Mouse (Mus musculus) forebrain, embryonic 14.5 days (tissue): ENCODE measurements at regions not wholly inside any gene's neighbourhood (a gene's known extent, or its start where the extent isn't known, plus 50 kb on each side); places are given as distances from the start of the nearest gene placed in this dataset.

Source experiments
- ATAC-seq: fragments of 200-750 bp; cut with Nextera tagmentation; 2 replicates; pipeline ENCODE4 v1.8.0; 2017; ENCODE audit warnings: mild to moderate bottlenecking, moderate library complexity
- DNase-seq: peaks from one replicate; pipeline ENCODE4 v3.0.0-alpha.2; 2015; ENCODE audit warnings: low spot score
- H3K27ac ChIP-seq: fragments of 300-500 bp; sonication (generic); 2 replicates; pipeline ENCODE4 v1.5.1; 2014; ENCODE audit warnings: low read depth, mild to moderate bottlenecking, control low read depth, low read length, moderate library complexity
- H3K27me3 ChIP-seq: fragments of 300-500 bp; sonication (generic); replicated peaks from 2 replicates; pipeline ENCODE4 v1.6.1; 2014; ENCODE audit warnings: low read length, control low read depth, mixed read lengths; ENCODE audit not compliant: control insufficient read depth, insufficient read depth
- H3K36me3 ChIP-seq: fragments of 300-500 bp; sonication (generic); 2 replicates; pipeline ENCODE4 v1.6.1; 2014; ENCODE audit warnings: low read length, control low read depth; ENCODE audit not compliant: control insufficient read depth, insufficient read depth
- H3K4me1 ChIP-seq: fragments of 300-500 bp; sonication (generic); 2 replicates; pipeline ENCODE4 v1.6.1; 2014; ENCODE audit warnings: antibody characterized with exemption, low read length, control low read depth; ENCODE audit not compliant: control insufficient read depth, insufficient read depth
- H3K4me2 ChIP-seq: fragments of 300-500 bp; sonication (generic); 2 replicates; pipeline ENCODE4 v1.6.1; 2014; ENCODE audit warnings: mild to moderate bottlenecking, control low read depth, low read length
- H3K4me3 ChIP-seq: fragments of 300-500 bp; sonication (generic); 2 replicates; pipeline ENCODE4 v1.5.1; 2014; ENCODE audit warnings: low read depth, low read length, control low read depth
- H3K9ac ChIP-seq: fragments of 300-500 bp; sonication (generic); 2 replicates; pipeline ENCODE4 v1.6.1; 2014; ENCODE audit warnings: mild to moderate bottlenecking, low read length, control low read depth, moderate library complexity
- H3K9me3 ChIP-seq: fragments of 300-500 bp; sonication (generic); replicated peaks from 2 replicates; pipeline ENCODE4 v1.6.1; 2016; ENCODE audit warnings: low read length, control low read depth, mixed read lengths; ENCODE audit not compliant: control insufficient read depth
- WGBS: fragments of 180-500 bp; shearing (Covaris S2); extraction: QIAGEN DNeasy Blood & Tissue Kit; methylation state at CpG from one replicate; pipeline ENCODE4 v1.1.7; 2014; 5-methylcytosine and 5-hydroxymethylcytosine counted together

- H3K27ac ChIP-seq: no peak overlapping the region
- no peak for ATAC-seq
- 77% methylated on average over 8 of the region's 8 CpGs for WGBS
These were observed 76.7 kb upstream of the Otud4 start for GRCm38 (mm10) chr8:79562669-79563068.

GRCm38 (mm10) chr8:79562071-79562581, 77.3 kb upstream of the Otud4 start:
- DNase-seq (peak; percentile 37), ATAC-seq (peak; percentile 71)
- H3K27ac ChIP-seq: no peak overlapping the region
- no peak overlapping the region for H3K4me3 ChIP-seq
- H3K9ac ChIP-seq: no peak overlapping the region
- no peaks in the 10 kb centered on the region for H3K27me3 ChIP-seq
- WGBS: 49% methylated on average over 11 of the region's 11 CpGs
- no peak overlapping the region; the same call in 1 of the 2 replicates for H3K4me2 ChIP-seq
- H3K9me3 ChIP-seq: no peaks in the 10 kb centered on the region
- H3K36me3 ChIP-seq: no peaks in the 10 kb centered on the region
- 0 out of 2 replicates have a peak, but pooled peaks cover 2% of the 10 kb centered on the region for H3K4me1 ChIP-seq

More at GRCm38 (mm10) chr8:79562669-79563068, 76.7 kb upstream of the Otud4 start:
- no peak overlapping the region for H3K4me2 ChIP-seq
- DNase-seq: no peak
- no peaks in the 10 kb centered on the region for H3K27me3 ChIP-seq
- H3K9ac ChIP-seq: no peak overlapping the region
- H3K36me3 ChIP-seq: no peaks in the 10 kb centered on the region
- no peak overlapping the region for H3K4me3 ChIP-seq
- H3K4me1 ChIP-seq: 0 out of 2 replicates have a peak, but pooled peaks cover 2% of the 10 kb centered on the region
- no peaks in the 10 kb centered on the region for H3K9me3 ChIP-seq

- DNase-seq (no peak), ATAC-seq (no peak)
- no peaks in the 10 kb centered on the region for H3K9me3 ChIP-seq
- 63% methylated on average over 9 of the region's 9 CpGs for WGBS
- H3K4me3 ChIP-seq: no peak overlapping the region
- H3K27me3 ChIP-seq: no peaks in the 10 kb centered on the region
- 0 out of 2 replicates have a peak, but pooled peaks cover 2% of the 10 kb centered on the region for H3K4me1 ChIP-seq
- H3K36me3 ChIP-seq: no peaks in the 10 kb centered on the region
- H3K27ac ChIP-seq: no peak overlapping the region
- H3K9ac ChIP-seq: no peak overlapping the region
- H3K4me2 ChIP-seq: no peak overlapping the region; the same call in 1 of the 2 replicates
These were observed 78.0 kb upstream of the Otud4 start for GRCm38 (mm10) chr8:79561269-79562063.

GRCm38 (mm10) chr8:79559516-79559915, 79.9 kb upstream of the Otud4 start:
- Histone ChIP-seq H3K27me3 (no peaks in the 10 kb centered on the region), H3K9me3 (no peaks in the 10 kb centered on the region), H3K4me3 (no peak overlapping the region), H3K4me2 (no peak overlapping the region), H3K9ac (no peak overlapping the region), H3K27ac (no peak overlapping the region), H3K36me3 (no peaks in the 10 kb centered on the region), H3K4me1 (0 out of 2 replicates have a peak, but pooled peaks cover 2% of the 10 kb centered on the region)
- 91% methylated on average over 6 of the region's 6 CpGs for WGBS
- ATAC-seq (no peak), DNase-seq (no peak)

GRCm38 (mm10) chr8:79554311-79554710, 85.1 kb upstream of the Otud4 start:
- Histone ChIP-seq H3K27me3 (no peaks in the 10 kb centered on the region), H3K4me2 (no peak overlapping the region), H3K36me3 (no peaks in the 10 kb centered on the region), H3K9me3 (no peaks in the 10 kb centered on the region), H3K4me1 (no peaks in the 10 kb centered on the region), H3K4me3 (no peak overlapping the region), H3K9ac (no peak overlapping the region), H3K27ac (no peak overlapping the region)
- DNase-seq: no peak
- no peak for ATAC-seq
- 78% methylated on average over 2 of the region's 4 CpGs for WGBS

GRCm38 (mm10) chr8:79550151-79550550, 89.3 kb upstream of the Otud4 start:
- no peak for ATAC-seq
- no peak overlapping the region for H3K27ac ChIP-seq
- DNase-seq: no peak
- H3K4me2 ChIP-seq: no peak overlapping the region
- no peaks in the 10 kb centered on the region for H3K36me3 ChIP-seq
- H3K9ac ChIP-seq: no peak overlapping the region
- no peaks in the 10 kb centered on the region for H3K4me1 ChIP-seq
- no peaks in the 10 kb centered on the region for H3K9me3 ChIP-seq
- WGBS: 92% methylated on average over 2 of the region's 2 CpGs
- no peak overlapping the region for H3K4me3 ChIP-seq
- no peaks in the 10 kb centered on the region for H3K27me3 ChIP-seq

- Histone ChIP-seq H3K9me3 (no peaks in the 10 kb centered on the region), H3K4me2 (no peak overlapping the region), H3K4me1 (no peaks in the 10 kb centered on the region), H3K27ac (no peak overlapping the region), H3K36me3 (no peaks in the 10 kb centered on the region), H3K4me3 (no peak overlapping the region), H3K27me3 (no peaks in the 10 kb centered on the region), H3K9ac (no peak overlapping the region)
- DNase-seq (no peak), ATAC-seq (no peak)
- 87% methylated on average over 6 of the region's 6 CpGs for WGBS
These were observed 91.3 kb upstream of the Otud4 start for GRCm38 (mm10) chr8:79548156-79548555.

- H3K27me3 ChIP-seq: no peaks in the 10 kb centered on the region
- H3K4me1 ChIP-seq: no peaks in the 10 kb centered on the region
- H3K4me3 ChIP-seq: no peak overlapping the region
- no peak overlapping the region for H3K4me2 ChIP-seq
- WGBS: 87% methylated on average over 5 of the region's 5 CpGs
- no peaks in the 10 kb centered on the region for H3K36me3 ChIP-seq
- no peak overlapping the region for H3K27ac ChIP-seq
- no peak for DNase-seq
- H3K9me3 ChIP-seq: no peaks in the 10 kb centered on the region
- no peak overlapping the region for H3K9ac ChIP-seq
- ATAC-seq: no peak
These were observed 93.5 kb upstream of the Otud4 start for GRCm38 (mm10) chr8:79545866-79546373.

- no peak overlapping the region for H3K4me2 ChIP-seq
- 60% methylated on average over 2 of the region's 2 CpGs for WGBS
- no peaks in the 10 kb centered on the region for H3K36me3 ChIP-seq
- ATAC-seq (no peak), DNase-seq (no peak)
- H3K9ac ChIP-seq: no peak overlapping the region
- no peaks in the 10 kb centered on the region for H3K27me3 ChIP-seq
- no peak overlapping the region for H3K4me3 ChIP-seq
- H3K4me1 ChIP-seq: no peaks in the 10 kb centered on the region
- H3K9me3 ChIP-seq: no peaks in the 10 kb centered on the region
- no peak overlapping the region for H3K27ac ChIP-seq
These were observed 97.0 kb upstream of the Otud4 start for GRCm38 (mm10) chr8:79542461-79542860.
